Mouse (Mus musculus): Measurements from ENCODE around the gene Tex29. TPM values are rescaled to one million over a fixed set of nuclear protein-coding genes. Genes with fewer than 3 reads are reported as not detected.

The Tex29 gene
- total RNA-seq, 2 experiments from 2014 or later: not detected

Other genes with a start within 250 kb of the Tex29 start
- gene Ankrd10, start 204.7 kb upstream of the Tex29 start, total RNA-seq (2021): 10 to 100 TPM; 18.0 to 19.9 TPM
- not detected for gene 1700016D06Rik, start 139.4 kb upstream of the Tex29 start, total RNA-seq (2021)
- 10 to 100 TPM; 56.0 to 61.4 TPM for gene Arhgef7, start 112.8 kb upstream of the Tex29 start, total RNA-seq (2021)